Mouse (Mus musculus) E14TG2a.4 (cell line): Measurements from ENCODE around the gene Rbbp4.

Experiments used
- H3K27me3 ChIP-seq: 2 replicates; pipeline ENCODE4 v1.6.1; 2014; ENCODE audit warnings: low read length, control low read depth; ENCODE audit not compliant: insufficient read depth
- H3K36me3 ChIP-seq: 2 replicates; pipeline ENCODE4 v1.6.1; 2014; ENCODE audit warnings: low read length, control low read depth; ENCODE audit not compliant: insufficient read depth
- H3K4me1 ChIP-seq: replicated peaks from 2 replicates; pipeline ENCODE4 v1.6.1; 2014; ENCODE audit warnings: low read depth, low read length, control low read depth
- H3K4me3 ChIP-seq: replicated peaks from 2 replicates; pipeline ENCODE4 v1.5.1; 2014; ENCODE audit warnings: mild to moderate bottlenecking, low read length
- H3K9me3 ChIP-seq: 2 replicates; pipeline ENCODE4 v1.6.1; 2014; ENCODE audit warnings: low read length, control low read depth
- CTCF ChIP-seq: conservative IDR thresholded peaks from 2 replicates; pipeline ENCODE4 v1.5.1; 2014; ENCODE audit warnings: low read length
- NANOG ChIP-seq: IDR thresholded peaks from 2 replicates; pipeline ENCODE4 v1.6.1; 2014; ENCODE audit warnings: borderline replicate concordance, low read length, mixed read lengths
- POU5F1 ChIP-seq: IDR thresholded peaks from 2 replicates; pipeline ENCODE4 v1.6.1; 2014; ENCODE audit warnings: low read length, borderline replicate concordance

Gene Rbbp4

DNA sequence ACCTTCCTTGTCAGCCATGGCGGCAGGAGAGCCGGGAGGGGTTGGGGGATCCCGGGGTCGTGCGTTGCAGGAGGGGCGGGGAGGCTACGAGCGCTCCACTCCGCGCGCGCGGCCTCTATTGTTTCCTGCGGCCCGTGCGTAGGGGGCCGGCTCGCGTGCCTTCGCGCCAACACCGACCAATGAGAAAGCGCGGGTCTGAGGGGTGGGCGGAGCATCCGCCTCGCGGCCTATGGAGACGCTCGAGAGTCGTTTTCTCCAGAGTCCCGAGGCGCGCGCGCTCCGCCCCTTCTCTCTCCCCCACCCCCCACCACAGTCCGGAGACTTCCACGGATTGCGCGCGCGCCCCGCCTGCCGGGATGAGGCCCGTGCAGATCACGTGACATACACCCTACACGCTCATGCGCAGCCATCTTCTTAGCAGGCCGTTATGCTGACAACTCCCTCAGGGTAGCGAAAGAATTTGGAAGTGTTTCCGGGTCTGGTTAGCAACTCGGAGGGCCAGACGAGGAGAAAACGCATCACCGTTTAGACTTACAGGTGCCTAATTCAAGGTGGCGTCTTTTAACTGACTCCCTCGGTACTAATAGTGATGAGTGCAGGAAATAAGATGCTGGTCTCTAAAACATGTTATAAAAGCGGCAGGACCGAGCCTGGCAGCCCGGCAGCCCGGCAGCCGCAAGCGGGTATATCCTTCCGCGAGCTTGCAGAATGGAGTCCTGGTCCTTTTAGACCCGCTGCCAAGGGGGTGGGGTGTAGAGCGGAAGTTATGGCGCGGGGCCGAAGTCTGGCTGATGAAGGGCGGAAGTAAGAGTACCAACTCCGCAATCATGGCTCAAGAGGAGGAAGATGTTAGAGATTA is at the start of gene Rbbp4, which contains the start of gene Zbtb8os:
Rbbp4 (minus strand) TSS at position 155 of the 859 bp plus-strand sequence.
Zbtb8os (plus strand) TSS at position 480 of the 859 bp plus-strand sequence.
- H3K4me3 ChIP-seq, result peak within 1 kb of the TSS; percentile 99
- TF ChIP-seq NANOG (no peak), POU5F1 (no peak), CTCF (no peak)
- H3K27me3 ChIP-seq, result no peaks in the 10 kb centered on the region
- peaks cover 69% of the 10 kb centered on the region for H3K36me3 ChIP-seq
- H3K4me1 ChIP-seq, result peaks cover 49% of the 10 kb centered on the region
- H3K9me3 ChIP-seq, result no peaks in the 10 kb centered on the region

DNA sequence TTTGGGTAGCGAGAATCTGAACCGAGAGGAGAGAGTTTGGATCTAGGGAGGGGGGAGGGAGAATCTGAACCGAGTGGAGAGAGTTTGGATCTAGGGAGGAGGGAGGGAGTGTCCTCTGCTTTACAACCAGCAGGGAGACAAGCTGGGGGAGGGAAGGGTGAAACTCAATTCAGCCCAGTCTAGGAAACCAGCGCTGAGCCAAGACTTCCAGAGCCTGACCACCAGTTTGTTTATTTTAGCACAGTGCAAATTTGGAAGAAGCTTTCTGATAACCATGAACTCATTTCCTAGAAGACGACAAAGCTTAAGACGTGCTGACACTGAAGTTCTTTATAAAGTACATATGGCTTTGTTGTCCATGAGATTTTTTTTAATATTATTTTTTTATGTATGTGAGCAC is 49.3 kb upstream of the Rbbp4 start:
- H3K4me3 ChIP-seq, result peak overlapping the region; percentile 29; the same call in 1 of the 2 replicates
- H3K36me3 ChIP-seq, result peaks cover 4% of the 10 kb centered on the region; the same call in 1 of the 2 replicates
- peaks cover 81% of the 10 kb centered on the region for H3K4me1 ChIP-seq
- H3K27me3 ChIP-seq, result no peaks in the 10 kb centered on the region
- no peaks in the 10 kb centered on the region for H3K9me3 ChIP-seq
- no peak for TF ChIP-seq POU5F1
- no peak for TF ChIP-seq CTCF
- TF ChIP-seq NANOG, result no peak

DNA sequence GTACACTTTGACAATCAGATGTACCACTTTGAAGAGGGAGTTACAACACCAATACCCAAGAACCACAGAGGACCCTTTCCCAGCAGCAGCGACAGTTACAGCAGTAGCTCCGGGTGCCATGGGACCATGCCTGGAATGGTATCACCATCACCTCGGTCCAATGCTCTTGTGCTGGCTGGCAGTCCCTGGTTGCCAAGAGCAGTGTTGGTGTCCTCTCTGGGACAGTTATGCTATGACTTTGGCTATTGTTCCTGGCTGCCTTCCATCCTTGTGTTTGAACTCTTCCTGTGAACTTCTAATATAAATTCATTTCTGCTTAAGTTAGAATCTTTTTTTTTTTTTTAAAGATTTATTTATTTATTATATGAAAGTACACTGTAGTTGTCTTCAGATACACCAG is 48.4 kb upstream of the Rbbp4 start:
- TF ChIP-seq NANOG (no peak), POU5F1 (no peak), CTCF (no peak)
- Histone ChIP-seq H3K9me3 (no peaks in the 10 kb centered on the region), H3K27me3 (no peaks in the 10 kb centered on the region), H3K36me3 (peaks cover 4% of the 10 kb centered on the region; the same call in 1 of the 2 replicates), H3K4me1 (peaks cover 82% of the 10 kb centered on the region), H3K4me3 (no peak overlapping the region)

DNA sequence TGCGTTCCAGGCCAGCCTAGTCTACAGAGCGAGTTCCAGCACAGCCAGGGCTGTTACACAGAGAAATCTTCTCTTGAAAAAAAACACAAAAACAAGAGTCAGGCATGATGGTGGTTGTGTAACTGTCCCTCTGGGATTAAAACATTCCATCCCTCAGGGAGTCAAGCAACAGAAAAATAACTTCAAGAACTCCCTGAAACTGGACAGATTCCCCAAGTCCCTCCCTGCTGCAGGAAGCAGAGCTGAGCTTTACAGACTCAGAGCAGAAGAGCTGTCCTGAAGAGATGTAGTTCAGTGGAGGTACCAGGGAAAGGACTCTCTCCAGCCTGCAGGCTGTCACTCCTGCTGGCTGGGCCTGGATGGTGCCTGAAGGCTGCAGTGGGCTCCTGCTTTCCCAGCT is 47.3 kb upstream of the Rbbp4 start:
- TF ChIP-seq NANOG (no peak), POU5F1 (no peak), CTCF (no peak)
- H3K27me3 ChIP-seq, result no peaks in the 10 kb centered on the region
- H3K36me3 ChIP-seq, result peaks cover 4% of the 10 kb centered on the region; the same call in 1 of the 2 replicates
- H3K4me3 ChIP-seq, result peak overlapping the region; percentile 24; the same call in 1 of the 2 replicates
- no peaks in the 10 kb centered on the region for H3K9me3 ChIP-seq
- peaks cover 81% of the 10 kb centered on the region for H3K4me1 ChIP-seq

DNA sequence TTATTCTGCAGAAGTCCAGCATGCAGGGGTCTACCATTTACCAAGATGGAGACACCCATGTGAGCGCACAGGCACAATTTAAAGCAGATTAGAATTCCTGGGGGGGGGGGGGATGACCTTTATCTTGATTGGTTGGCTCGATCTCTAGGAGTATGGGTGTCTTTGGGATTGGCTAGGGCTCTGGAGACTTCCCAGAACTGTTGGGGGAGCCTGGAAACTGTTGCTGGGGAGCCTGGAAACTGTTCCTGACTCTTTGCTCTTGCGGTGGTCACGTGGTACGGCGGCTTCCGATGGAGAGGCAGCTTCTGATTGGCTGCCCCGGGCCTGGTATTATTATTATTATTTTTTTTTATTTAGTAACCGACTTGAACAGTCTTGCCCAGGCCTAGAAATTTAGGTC is 46.9 kb upstream of the Rbbp4 start:
- H3K9me3 ChIP-seq, result no peaks in the 10 kb centered on the region
- H3K36me3 ChIP-seq, result peaks cover 4% of the 10 kb centered on the region; the same call in 1 of the 2 replicates
- H3K27me3 ChIP-seq, result no peaks in the 10 kb centered on the region
- H3K4me1 ChIP-seq, result peaks cover 81% of the 10 kb centered on the region
- TF ChIP-seq CTCF, result no peak
- TF ChIP-seq NANOG, result no peak
- no peak for TF ChIP-seq POU5F1
- H3K4me3 ChIP-seq, result peak overlapping the region; percentile 64; the same call in 1 of the 2 replicates

DNA sequence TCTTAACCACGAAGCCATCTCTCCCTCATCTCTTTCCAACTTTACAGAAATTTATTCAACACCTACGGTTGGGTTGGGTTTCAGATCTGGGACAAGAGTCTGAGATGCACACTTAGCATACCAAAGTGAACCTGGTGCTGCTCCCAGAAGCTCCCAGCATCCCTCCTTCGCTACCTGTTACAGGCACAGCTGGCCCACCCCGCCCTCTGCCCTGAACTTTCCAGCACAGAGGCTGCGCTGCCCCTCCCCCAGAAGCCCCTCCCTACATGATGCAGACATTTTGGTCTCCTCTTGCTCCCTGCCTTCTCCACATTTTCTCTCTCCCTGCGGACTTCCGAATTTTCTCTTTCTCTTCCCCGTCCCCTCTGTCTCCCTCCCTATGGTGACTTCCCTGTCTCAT is 46.0 kb upstream of the Rbbp4 start:
- peaks cover 4% of the 10 kb centered on the region; the same call in 1 of the 2 replicates for H3K36me3 ChIP-seq
- H3K9me3 ChIP-seq, result no peaks in the 10 kb centered on the region
- TF ChIP-seq CTCF (no peak), NANOG (no peak), POU5F1 (no peak)
- H3K4me3 ChIP-seq, result peak overlapping the region; percentile 64
- peaks cover 74% of the 10 kb centered on the region for H3K4me1 ChIP-seq
- no peaks in the 10 kb centered on the region for H3K27me3 ChIP-seq

DNA sequence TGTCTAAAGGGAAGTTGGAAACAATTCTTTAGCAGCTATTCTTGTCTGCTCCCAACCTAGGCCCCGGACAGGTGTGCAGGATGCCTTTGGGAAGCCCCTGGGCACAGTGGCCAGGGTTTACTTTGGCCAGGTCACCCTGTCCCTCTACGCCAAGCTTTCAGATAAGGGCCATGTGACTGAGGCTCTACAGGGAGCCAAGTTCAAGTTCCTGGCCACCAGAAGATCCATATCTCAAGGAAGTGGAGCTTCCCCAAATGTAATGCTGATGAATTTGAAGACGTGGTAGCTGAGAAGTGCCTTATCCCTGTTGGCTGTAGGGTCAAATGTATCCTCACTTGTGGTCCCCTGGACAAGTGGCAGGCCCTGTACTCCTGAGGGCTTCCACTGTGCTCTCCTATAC is 44.6 kb upstream of the Rbbp4 start:
- H3K27me3 ChIP-seq, result no peaks in the 10 kb centered on the region
- peak overlapping the region; percentile 10; the same call in 1 of the 2 replicates for H3K4me3 ChIP-seq
- peaks cover 4% of the 10 kb centered on the region; the same call in 1 of the 2 replicates for H3K36me3 ChIP-seq
- no peak for TF ChIP-seq POU5F1
- TF ChIP-seq NANOG, result no peak
- no peak for TF ChIP-seq CTCF
- H3K9me3 ChIP-seq, result no peaks in the 10 kb centered on the region
- H3K4me1 ChIP-seq, result peaks cover 63% of the 10 kb centered on the region

DNA sequence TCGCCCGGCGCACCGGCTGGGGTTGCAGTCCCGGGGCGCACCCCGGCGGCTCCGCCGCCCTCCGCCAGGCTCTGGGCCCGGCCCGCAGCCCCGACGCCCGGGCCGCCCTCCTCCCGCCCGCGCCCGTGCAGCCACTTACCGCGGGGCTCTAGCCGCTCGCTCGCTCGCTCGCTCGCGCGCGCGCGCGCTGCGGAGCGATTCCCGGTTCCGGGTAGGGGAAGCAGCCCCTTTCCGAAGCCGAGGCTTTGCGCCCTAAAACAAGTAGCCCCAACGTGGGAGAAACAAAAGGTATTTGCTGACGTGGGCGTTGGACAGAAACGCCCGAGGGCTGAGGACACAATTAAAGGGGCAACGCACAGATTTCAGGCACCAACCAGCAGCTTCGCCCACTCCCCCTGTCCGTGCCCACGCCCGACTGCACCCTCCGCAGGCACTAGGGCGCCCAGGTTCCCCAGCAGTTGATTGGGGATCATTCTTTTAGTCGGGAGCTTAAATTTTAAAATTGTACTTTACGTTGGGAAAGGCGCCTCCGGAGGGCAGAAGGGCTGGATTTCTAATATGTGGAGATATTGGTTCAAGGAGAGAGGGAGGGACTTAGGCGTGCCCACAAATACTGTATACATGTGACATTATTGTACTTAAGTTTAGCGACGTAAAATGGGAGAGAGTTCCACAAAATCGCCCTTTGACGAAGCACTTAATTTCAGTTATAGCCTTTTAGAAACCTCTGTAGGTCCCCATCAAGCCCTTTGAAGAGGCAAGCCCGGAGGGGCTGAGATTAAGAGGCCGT is 42.6 kb upstream of the Rbbp4 start, which contains the start of gene Zbtb8a:
Zbtb8a (minus strand) TSS at position 516 of the 790 bp plus-strand sequence.
- peaks cover 4% of the 10 kb centered on the region; the same call in 1 of the 2 replicates for H3K36me3 ChIP-seq
- H3K4me1 ChIP-seq, result peaks cover 53% of the 10 kb centered on the region
- no peaks in the 10 kb centered on the region for H3K27me3 ChIP-seq
- H3K4me3 ChIP-seq, result peak within 1 kb of the TSS; percentile 88
- TF ChIP-seq CTCF (no peak), NANOG (no peak), POU5F1 (no peak)
- no peaks in the 10 kb centered on the region for H3K9me3 ChIP-seq
